Mouse (Mus musculus): ENCODE data around the gene Cdc34b.

The Cdc34b gene

GRCm38 (mm10) chr11:94735746-94736145 lies 5.8 kb upstream of the Cdc34b start:
- DNase-seq (ENCODE audit: low spot score in 2 of 2) = no peak

GRCm38 (mm10) chr11:94752946-94753713 lies 11.5 kb downstream of the Cdc34b start:
- DNase-seq (ENCODE audit: low spot score in 2 of 2) = no peak

DNA sequence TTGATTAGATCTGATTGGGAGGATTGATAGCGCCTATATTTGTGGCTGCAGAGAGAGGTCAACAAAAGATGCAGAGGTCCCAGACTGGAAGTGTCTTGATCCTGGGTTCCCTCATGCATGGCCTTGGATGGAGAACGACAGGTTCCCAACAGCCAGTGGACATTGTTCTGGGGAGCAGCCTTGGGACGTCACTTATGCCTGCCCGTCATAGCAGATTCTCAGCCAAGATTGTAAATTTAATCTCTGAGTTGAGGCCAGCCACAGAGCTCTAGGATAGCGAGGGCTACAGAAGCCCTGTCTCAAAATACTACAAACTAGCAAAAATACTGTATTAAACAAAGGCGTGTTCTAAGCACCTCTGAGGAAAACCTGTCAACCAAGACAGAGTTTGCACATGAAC lies 18.3 kb downstream of the Cdc34b start:
- DNase-seq (ENCODE audit: low spot score in 2 of 2) = no peak

GRCm38 (mm10) chr11:94760364-94760763 lies 18.8 kb downstream of the Cdc34b start:
- no peak for DNase-seq (ENCODE audit: low spot score in 2 of 2)

DNA sequence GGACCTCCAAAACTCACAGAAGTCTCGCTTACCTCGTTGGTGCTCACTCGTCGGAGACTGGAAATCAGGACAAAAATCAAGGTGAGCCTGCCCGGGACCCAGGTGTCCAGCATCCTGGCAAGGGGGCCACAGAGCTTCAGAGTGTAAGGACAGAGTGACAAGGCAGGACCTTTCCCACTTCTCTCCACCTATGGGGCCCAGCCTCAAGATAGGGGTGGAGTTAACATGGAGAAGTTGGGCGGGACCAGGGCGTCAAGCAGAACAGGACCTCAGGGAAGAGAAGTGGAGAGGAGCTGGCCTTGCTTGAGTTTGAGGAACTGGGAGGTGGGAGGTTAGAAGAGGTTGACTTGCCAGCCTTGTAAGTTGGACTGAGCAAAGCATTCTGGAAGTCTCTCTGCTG lies 19.2 kb downstream of the Cdc34b start:
- no peak for DNase-seq (ENCODE audit: low spot score in 2 of 2)

DNA sequence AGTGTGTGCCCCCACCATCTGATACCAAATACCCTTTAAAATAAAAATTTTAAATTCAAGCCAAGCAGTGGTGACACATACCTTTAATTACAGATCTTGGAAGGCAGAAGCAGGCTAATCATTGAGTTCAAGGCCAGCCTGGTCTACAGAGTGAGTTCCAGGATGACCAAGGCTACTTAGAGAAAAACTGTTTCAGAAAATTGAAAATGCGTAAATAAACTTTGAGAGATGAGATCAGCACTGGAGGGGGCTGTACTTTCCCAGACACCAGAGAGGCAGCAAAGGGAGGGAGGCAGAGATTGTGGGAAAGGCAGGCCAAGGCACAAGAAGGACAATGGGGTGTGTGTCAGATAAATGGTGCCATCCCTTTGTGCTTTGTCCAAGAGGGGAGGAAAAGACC lies 20.7 kb downstream of the Cdc34b start:
- DNase-seq (ENCODE audit: low spot score in 2 of 2) = no peak

DNA sequence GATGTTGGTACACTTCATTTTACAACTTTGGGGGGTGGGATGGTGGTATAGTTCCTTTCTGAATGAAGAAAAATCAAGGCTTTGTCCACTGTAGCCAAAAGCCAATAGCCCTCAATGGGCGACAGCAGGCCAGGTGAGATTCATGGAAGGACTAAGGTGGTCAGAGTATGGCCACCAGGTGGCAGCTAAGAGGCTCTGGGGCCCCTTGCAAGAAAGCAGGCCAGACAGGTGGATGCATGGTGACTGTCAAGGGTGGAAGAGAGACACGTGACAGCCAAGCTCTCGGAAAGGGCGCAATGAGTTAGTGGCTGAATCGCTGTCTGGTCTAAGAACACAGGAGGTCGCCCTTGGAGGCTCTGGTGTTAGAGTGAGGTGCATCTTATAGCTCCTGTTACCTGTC lies 21.2 kb downstream of the Cdc34b start:
- DNase-seq (ENCODE audit: low spot score in 2 of 2) = no peak

GRCm38 (mm10) chr11:94767241-94767640 lies 25.7 kb downstream of the Cdc34b start:
- no peak for DNase-seq (ENCODE audit: low spot score in 2 of 2)

GRCm38 (mm10) chr11:94772363-94773055 lies 30.9 kb downstream of the Cdc34b start:
- DNase-seq (ENCODE audit: low spot score in 2 of 2) = no peak

GRCm38 (mm10) chr11:94773851-94774250 lies 32.3 kb downstream of the Cdc34b start:
- DNase-seq (ENCODE audit: low spot score in 2 of 2) = no peak

DNA sequence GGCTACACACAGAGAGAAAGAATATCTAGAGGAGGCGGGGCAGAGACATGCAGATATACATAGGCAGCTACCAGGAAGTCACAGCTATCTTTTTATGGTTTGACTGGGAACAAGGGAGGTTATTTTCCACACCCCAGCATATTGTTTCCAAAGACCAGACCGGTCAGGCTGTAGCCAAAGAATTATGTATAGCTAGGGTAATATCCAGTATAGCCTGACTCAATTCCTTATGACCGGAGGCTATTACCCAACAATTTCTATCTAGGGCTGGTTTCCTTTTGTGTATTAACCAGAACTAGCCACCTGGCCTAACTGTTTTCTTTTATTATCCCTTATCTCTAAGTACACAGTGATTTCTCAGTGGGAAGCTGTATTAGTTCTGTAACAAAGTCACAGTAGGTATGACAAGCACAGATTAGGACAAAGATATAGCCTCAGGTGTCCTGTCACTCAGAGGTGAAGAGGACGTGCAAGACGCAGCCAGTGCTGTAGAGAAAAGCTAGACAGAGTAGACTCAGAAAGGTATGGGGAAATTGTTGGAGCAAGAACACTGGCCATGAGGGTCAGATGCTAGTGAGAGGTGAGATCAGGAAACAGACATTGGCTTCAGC lies 33.4 kb downstream of the Cdc34b start:
- no peak for DNase-seq (ENCODE audit: low spot score in 2 of 2)

GRCm38 (mm10) chr11:94782603-94783002 lies 41.0 kb downstream of the Cdc34b start, which contains the start of gene Tmem92:
Gene Tmem92, minus strand, starts transcription at chr11:94782703.
- no peak for DNase-seq (ENCODE audit: low spot score in 2 of 2)

- DNase-seq (ENCODE audit: low spot score in 2 of 2) = peak; percentile 8 to 20
These were observed 43.7 kb downstream of the Cdc34b start for GRCm38 (mm10) chr11:94785247-94785646.

GRCm38 (mm10) chr11:94791700-94792099 lies 50.1 kb downstream of the Cdc34b start:
- no peak for DNase-seq (ENCODE audit: low spot score in 2 of 2)
